Mouse (Mus musculus): Measurements from ENCODE around the gene Flt3l.

DNA sequence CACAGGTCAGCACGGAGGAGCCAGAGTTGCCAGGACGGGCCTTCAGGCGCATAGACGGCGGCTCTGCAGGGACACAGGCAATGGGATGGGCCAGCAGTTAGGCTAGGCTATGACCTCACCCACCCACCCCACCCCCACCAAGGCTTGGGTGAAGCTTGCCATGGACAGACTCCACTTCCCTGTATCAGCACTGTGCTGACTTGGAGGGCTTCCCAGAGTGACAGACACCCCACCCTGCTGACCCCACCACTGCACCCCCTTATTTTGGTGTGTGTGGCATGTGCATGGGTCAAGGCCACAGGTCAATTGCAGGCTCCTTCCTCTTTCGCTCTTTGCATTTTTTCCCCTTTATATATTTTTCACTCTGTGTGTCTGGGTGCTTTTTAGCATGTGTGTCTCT lies 40.9 kb downstream of the Flt3l start:
- TF ChIP-seq CTCF (IDR thresholded peaks at IDR 0.05; ENCODE audit: low read depth) (no peak), EP300 (optimal IDR thresholded peaks at IDR 0.05) (no peak)

Data from stomach, postnatal 0 days (tissue).